Mouse (Mus musculus) stomach, embryonic 15.5 days (tissue): Measurements from ENCODE around the gene Zhx3. TPM values are rescaled to one million over a fixed set of nuclear protein-coding genes. Genes with fewer than 3 reads are reported as not detected.

Source experiments
- ATAC-seq: fragments of 200-750 bp; cut with Nextera tagmentation; 2 replicates; pipeline ENCODE4 v1.8.0; 2017; ENCODE audit warnings: low read depth, moderate number of reproducible peaks, moderate TSS enrichment; ENCODE audit not compliant: insufficient read depth, low FRiP score
- H3K27ac ChIP-seq: fragments of 300-500 bp; sonication (generic); 2 replicates; pipeline ENCODE4 v1.5.1; 2015; ENCODE audit warnings: mild to moderate bottlenecking, inconsistent platforms
- H3K27me3 ChIP-seq: fragments of 300-500 bp; sonication (generic); replicated peaks from 2 replicates; pipeline ENCODE4 v1.6.1; 2015; ENCODE audit warnings: inconsistent platforms
- H3K36me3 ChIP-seq: fragments of 300-500 bp; sonication (generic); 2 replicates; pipeline ENCODE4 v1.6.1; 2015; ENCODE audit warnings: inconsistent platforms
- H3K4me1 ChIP-seq: fragments of 300-500 bp; sonication (generic); 2 replicates; pipeline ENCODE4 v1.6.1; 2015; ENCODE audit warnings: inconsistent platforms
- H3K4me2 ChIP-seq: fragments of 300-500 bp; sonication (generic); 2 replicates; pipeline ENCODE4 v1.6.1; 2015; ENCODE audit warnings: mild to moderate bottlenecking, inconsistent platforms
- H3K4me3 ChIP-seq: fragments of 300-500 bp; sonication (generic); replicated peaks from 2 replicates; pipeline ENCODE4 v1.5.1; 2015; ENCODE audit warnings: inconsistent platforms
- H3K9ac ChIP-seq: fragments of 300-500 bp; sonication (generic); 2 replicates; pipeline ENCODE4 v1.6.1; 2015; ENCODE audit warnings: inconsistent platforms
- H3K9me3 ChIP-seq: fragments of 300-500 bp; sonication (generic); 2 replicates; pipeline ENCODE4 v1.6.1; 2016; ENCODE audit warnings: inconsistent platforms
- WGBS: fragments of 180-500 bp; shearing (Covaris S2); methylation state at CpG from one replicate; pipeline ENCODE4 v1.1.7; 2015; 5-methylcytosine and 5-hydroxymethylcytosine counted together
- polyA plus RNA-seq: library from polyadenylated mRNA; unstranded; fragments of >200 nt; fragmentation: Nextera tagmentation; extraction: Ambion mirVana; gene quantifications from 2 replicates; pipeline ENCODE4 v1.2.1, GENCODE M21; 2015

The Zhx3 gene
- polyA plus RNA-seq, 1 experiment from 2014 or later: 8.9 TPM

- no peak for ATAC-seq
- Histone ChIP-seq H3K9me3 (no peaks in the 10 kb centered on the region), H3K36me3 (peaks cover 10% of the 10 kb centered on the region; the same call in 1 of the 2 replicates), H3K27ac (no peak overlapping the region), H3K4me2 (peak overlapping the region; percentile 76), H3K4me1 (peaks cover 31% of the 10 kb centered on the region), H3K4me3 (peak overlapping the region; percentile 89), H3K27me3 (no peaks in the 10 kb centered on the region), H3K9ac (peak overlapping the region; percentile 93)
- WGBS: 20% methylated on average over 9 of the region's 9 CpGs
Observed at GRCm38 (mm10) chr2:160732420-160732995, 140.3 kb downstream of the Zhx3 start.

GRCm38 (mm10) chr2:160731839-160732261 lies 140.9 kb downstream of the Zhx3 start:
- Histone ChIP-seq H3K27me3 (no peaks in the 10 kb centered on the region), H3K9ac (peak overlapping the region; percentile 93), H3K9me3 (no peaks in the 10 kb centered on the region), H3K27ac (peak overlapping the region; percentile 91), H3K4me3 (peak overlapping the region; percentile 89), H3K4me1 (peaks cover 29% of the 10 kb centered on the region), H3K36me3 (peaks cover 8% of the 10 kb centered on the region; the same call in 1 of the 2 replicates), H3K4me2 (peak overlapping the region; percentile 76)
- WGBS: under 1% methylated on average over 32 of the region's 32 CpGs
- peak; percentile 4 for ATAC-seq

GRCm38 (mm10) chr2:160731117-160731838 lies 141.5 kb downstream of the Zhx3 start, which contains the start of gene Plcg1:
Gene Plcg1 (plus strand): TSS chr2:160731300.
- Histone ChIP-seq H3K9ac (peak within 1 kb of the TSS; percentile 93), H3K4me3 (peak within 1 kb of the TSS; percentile 89), H3K4me1 (peaks cover 26% of the 10 kb centered on the region), H3K27me3 (no peaks in the 10 kb centered on the region), H3K4me2 (peak within 1 kb of the TSS; percentile 76), H3K27ac (peak within 1 kb of the TSS; percentile 91), H3K36me3 (peaks cover 3% of the 10 kb centered on the region; the same call in 1 of the 2 replicates), H3K9me3 (no peaks in the 10 kb centered on the region)
- WGBS: under 1% methylated on average over 68 of the region's 99 CpGs
- ATAC-seq: peak; percentile 93

- Histone ChIP-seq H3K4me2 (peak overlapping the region; percentile 76), H3K4me1 (peaks cover 23% of the 10 kb centered on the region), H3K27me3 (no peaks in the 10 kb centered on the region), H3K9me3 (no peaks in the 10 kb centered on the region), H3K4me3 (peak overlapping the region; percentile 89), H3K9ac (peak overlapping the region; percentile 93; the same call in 1 of the 2 replicates), H3K27ac (no peak overlapping the region), H3K36me3 (peaks cover 4% of the 10 kb centered on the region; the same call in 1 of the 2 replicates)
- WGBS: 4% methylated on average over 19 of the region's 19 CpGs
- no peak for ATAC-seq
Observed at GRCm38 (mm10) chr2:160730797-160731116, 142.0 kb downstream of the Zhx3 start.

- no peak for ATAC-seq
- Histone ChIP-seq H3K9me3 (no peaks in the 10 kb centered on the region), H3K4me3 (peak overlapping the region; percentile 89), H3K9ac (peak overlapping the region; percentile 93; the same call in 1 of the 2 replicates), H3K27ac (no peak overlapping the region), H3K36me3 (peaks cover 7% of the 10 kb centered on the region; the same call in 1 of the 2 replicates), H3K4me1 (peaks cover 23% of the 10 kb centered on the region), H3K4me2 (peak overlapping the region; percentile 76), H3K27me3 (no peaks in the 10 kb centered on the region)
- WGBS: 18% methylated on average over 17 of the region's 17 CpGs
Observed at GRCm38 (mm10) chr2:160729851-160730796, 142.7 kb downstream of the Zhx3 start.

GRCm38 (mm10) chr2:160729436-160729835 lies 143.4 kb downstream of the Zhx3 start:
- no peak for ATAC-seq
- Histone ChIP-seq H3K4me2 (no peak overlapping the region), H3K4me1 (peaks cover 23% of the 10 kb centered on the region), H3K27me3 (no peaks in the 10 kb centered on the region), H3K9me3 (no peaks in the 10 kb centered on the region), H3K27ac (no peak overlapping the region), H3K4me3 (no peak overlapping the region), H3K36me3 (peaks cover 10% of the 10 kb centered on the region; the same call in 1 of the 2 replicates), H3K9ac (no peak overlapping the region)
- WGBS: 77% methylated on average over 2 of the region's 2 CpGs

GRCm38 (mm10) chr2:160728972-160729371 lies 143.8 kb downstream of the Zhx3 start:
- no peaks in the 10 kb centered on the region for H3K9me3 ChIP-seq
- H3K4me2 ChIP-seq: no peak overlapping the region
- H3K9ac ChIP-seq: no peak overlapping the region
- WGBS: 87% methylated on average over 3 of the region's 3 CpGs
- no peak overlapping the region for H3K4me3 ChIP-seq
- peaks cover 10% of the 10 kb centered on the region; the same call in 1 of the 2 replicates for H3K36me3 ChIP-seq
- no peak overlapping the region for H3K27ac ChIP-seq
- H3K4me1 ChIP-seq: peaks cover 20% of the 10 kb centered on the region
- ATAC-seq: no peak
- H3K27me3 ChIP-seq: no peaks in the 10 kb centered on the region

- Histone ChIP-seq H3K9ac (no peak overlapping the region), H3K4me2 (no peak overlapping the region), H3K27ac (no peak overlapping the region), H3K4me1 (peaks cover 11% of the 10 kb centered on the region), H3K36me3 (peaks cover 14% of the 10 kb centered on the region; the same call in 1 of the 2 replicates), H3K4me3 (no peak overlapping the region), H3K9me3 (no peaks in the 10 kb centered on the region), H3K27me3 (no peaks in the 10 kb centered on the region)
- no peak for ATAC-seq
- WGBS: 77% methylated on average over 6 of the region's 6 CpGs
Observed at GRCm38 (mm10) chr2:160725877-160726864, 146.6 kb downstream of the Zhx3 start.

- no peak overlapping the region for H3K27ac ChIP-seq
- H3K4me2 ChIP-seq: no peak overlapping the region
- H3K4me1 ChIP-seq: no peaks in the 10 kb centered on the region
- 91% methylated on average over 5 of the region's 5 CpGs for WGBS
- no peaks in the 10 kb centered on the region for H3K9me3 ChIP-seq
- H3K36me3 ChIP-seq: peaks cover 23% of the 10 kb centered on the region
- no peak overlapping the region for H3K9ac ChIP-seq
- H3K4me3 ChIP-seq: no peak overlapping the region
- no peak for ATAC-seq
- H3K27me3 ChIP-seq: no peaks in the 10 kb centered on the region
Observed at GRCm38 (mm10) chr2:160724536-160724935, 148.3 kb downstream of the Zhx3 start.

GRCm38 (mm10) chr2:160723613-160724375 lies 149.0 kb downstream of the Zhx3 start:
- Histone ChIP-seq H3K4me1 (no peaks in the 10 kb centered on the region), H3K4me3 (no peak overlapping the region), H3K4me2 (no peak overlapping the region), H3K9ac (no peak overlapping the region), H3K27me3 (no peaks in the 10 kb centered on the region), H3K36me3 (peaks cover 24% of the 10 kb centered on the region), H3K9me3 (no peaks in the 10 kb centered on the region), H3K27ac (no peak overlapping the region)
- WGBS: 93% methylated on average over 4 of the region's 4 CpGs
- ATAC-seq: no peak
